Mouse (Mus musculus) lung, postnatal 25 days (tissue): ENCODE data around the gene Eef1akmt1.
A peak's percentile ranks its signal among the peaks of the same experiment; 100 is the strongest.

Experiments
- DNase-seq: peaks from one replicate; pipeline ENCODE4 v3.0.0; 2022; ENCODE audit warnings: low spot score

The Eef1akmt1 gene

DNA sequence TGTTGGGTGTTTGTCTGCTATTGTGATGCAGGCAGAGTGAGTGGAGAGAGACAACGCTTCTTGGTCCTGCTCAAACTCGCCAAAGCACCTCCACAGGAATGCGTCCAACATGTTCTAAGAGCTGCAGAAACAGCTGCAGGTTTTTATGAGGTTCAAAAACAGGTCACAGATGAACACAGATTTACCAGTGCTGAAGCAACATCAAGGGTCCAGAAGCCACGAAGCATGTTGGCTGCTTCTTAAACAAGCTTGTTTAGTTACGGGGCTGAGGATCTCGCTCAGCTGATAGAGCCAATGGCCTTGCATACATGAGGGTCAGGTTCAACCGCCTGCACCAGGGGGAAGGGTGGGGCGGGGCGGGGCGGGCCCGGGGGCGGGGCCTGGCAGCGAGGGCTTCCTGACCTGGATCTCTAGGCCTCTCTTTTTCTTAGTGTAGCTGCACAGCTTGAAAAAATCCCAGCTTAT, 24.8 kb downstream of the Eef1akmt1 start:
- no peak for DNase-seq

DNA sequence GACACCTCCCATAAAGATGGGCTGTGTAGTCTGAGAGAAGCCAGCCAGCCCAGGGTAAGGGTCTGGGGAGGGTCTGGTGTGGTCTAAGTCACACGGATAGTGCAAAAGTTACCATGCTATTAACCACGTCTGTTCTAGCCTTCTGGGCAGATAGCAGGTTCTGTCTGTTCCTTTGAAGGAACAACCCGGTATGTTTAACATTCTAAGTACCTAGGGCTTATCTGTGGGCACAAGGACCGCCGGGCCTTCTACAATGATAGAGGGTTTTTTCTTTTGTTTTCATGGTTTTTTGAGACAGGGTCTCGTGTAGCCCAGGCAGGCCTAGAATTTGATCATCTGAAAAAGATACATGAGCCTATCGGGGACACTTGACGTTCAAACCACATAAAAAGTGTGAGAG, 25.3 kb downstream of the Eef1akmt1 start:
- no peak for DNase-seq

DNA sequence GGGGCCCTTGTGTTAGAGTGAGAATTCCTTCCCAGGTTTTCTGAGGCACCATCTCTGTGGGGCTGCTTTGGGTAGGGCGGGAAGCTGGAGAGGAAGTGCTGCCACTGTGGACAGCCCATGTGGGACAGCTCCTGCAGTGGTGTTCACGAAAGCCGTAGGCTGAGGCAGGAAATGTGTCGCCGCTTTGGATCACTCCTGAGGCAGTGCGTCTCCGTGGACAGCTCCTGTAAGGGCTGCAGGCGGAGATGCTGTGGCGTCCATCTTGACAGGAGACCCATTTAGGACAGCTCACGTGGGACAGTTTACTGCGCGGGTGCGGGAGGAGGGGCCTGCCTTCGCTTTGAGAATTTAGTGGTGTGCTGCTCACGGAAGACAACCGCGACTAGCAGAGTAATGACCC, 25.9 kb downstream of the Eef1akmt1 start:
- DNase-seq: no peak

DNA sequence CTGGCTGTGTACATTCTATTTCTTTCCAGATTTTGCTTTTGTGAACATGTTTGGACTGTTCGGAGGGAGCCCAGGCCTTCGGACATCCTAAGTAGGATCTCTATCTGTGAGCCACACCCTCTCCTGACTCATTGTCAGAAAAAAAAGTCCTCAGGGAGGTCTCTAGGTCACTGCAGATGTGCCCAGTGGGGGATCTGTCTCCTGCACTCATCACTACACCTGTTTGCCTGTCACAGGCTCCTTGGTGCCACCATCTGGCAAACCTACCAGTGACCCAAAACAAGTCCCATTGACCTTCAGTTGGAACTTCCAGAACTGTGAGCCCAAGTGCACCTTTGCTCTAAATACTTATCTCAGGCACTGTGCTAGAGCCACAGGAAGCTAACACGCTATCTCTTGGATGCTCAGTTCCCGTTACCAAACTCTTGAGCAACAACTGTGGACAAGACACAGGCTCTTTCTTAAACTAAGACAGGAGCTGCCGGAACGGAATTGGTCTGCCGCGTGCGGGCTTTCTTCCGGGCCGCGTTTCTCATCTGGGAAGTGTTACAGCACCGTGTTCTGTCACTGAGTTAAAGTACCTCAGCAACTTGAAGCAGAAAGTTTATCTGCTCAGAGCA, 27.9 kb downstream of the Eef1akmt1 start:
- DNase-seq: no peak

DNA sequence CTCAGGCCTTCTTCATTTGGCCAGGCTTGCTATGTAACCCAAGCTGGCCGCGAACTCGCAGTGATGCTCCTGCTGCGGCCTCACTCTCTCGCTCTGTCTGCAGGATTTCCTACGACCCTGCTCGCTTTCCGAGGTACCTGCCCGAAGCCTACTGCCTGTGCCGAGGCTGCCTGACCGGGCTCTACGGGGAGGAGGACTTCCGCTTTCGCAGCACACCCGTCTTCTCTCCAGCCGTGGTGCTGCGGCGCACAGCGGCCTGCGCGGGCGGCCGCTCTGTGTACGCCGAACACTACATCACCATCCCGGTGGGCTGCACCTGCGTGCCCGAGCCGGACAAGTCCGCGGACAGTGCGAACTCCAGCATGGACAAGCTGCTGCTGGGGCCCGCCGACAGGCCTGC, 29.2 kb downstream of the Eef1akmt1 start:
- no peak for DNase-seq

DNA sequence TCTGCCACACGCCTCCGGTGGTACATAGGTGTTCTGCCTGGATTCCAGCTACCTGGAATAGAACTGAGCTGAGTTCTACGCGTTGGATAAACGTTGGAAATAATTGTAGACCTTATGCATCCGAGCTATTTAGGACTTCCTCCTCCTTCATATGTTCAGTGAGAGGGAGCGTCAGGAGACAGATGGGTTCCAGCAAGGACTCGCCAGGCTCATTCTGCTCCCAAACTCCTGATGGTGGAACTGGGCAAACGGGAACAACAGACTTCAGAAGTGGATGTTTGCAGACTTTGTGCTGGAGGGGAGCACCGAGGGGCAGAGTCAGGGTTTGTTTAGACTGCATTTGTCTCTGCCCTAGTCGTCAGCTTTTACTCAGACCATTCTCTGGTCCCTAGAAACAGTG, 30.7 kb downstream of the Eef1akmt1 start:
- DNase-seq: no peak

DNA sequence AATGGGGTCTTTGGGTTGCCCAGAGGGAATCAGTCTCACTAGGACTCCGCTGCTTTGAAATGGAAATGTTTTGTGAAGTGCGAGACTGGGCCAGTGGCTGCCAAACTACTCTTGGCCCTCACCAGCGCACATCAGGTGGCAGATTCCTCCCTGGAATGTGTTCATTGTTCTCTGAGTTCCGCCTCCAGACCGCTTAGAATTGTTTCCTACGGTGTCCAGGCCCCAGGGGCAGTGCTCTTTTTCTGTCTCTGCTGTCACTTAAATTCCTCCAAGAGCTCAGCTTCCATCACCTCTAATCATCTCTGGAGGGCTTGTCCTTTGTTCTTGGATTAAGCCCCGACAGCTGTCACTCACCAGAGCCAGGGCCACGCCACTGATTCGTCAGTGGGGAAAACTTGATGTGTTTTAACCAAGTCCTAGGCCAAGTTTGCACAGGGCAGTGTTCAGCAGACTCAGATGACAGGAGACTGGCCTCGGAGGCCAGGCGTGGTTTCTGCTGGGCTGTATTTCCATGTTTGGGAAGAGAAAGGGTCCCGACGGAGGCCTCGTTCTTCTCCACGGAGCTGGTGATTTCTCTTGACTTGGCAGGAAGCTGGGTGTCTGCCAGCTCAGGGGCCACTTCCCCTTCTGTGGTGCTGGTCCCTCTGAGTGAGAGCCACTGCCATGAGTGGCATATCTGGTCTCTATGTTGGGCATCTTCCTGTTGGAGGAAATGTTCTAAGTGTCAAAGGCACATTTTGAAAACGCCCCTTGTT, 34.0 kb downstream of the Eef1akmt1 start:
- no peak for DNase-seq

DNA sequence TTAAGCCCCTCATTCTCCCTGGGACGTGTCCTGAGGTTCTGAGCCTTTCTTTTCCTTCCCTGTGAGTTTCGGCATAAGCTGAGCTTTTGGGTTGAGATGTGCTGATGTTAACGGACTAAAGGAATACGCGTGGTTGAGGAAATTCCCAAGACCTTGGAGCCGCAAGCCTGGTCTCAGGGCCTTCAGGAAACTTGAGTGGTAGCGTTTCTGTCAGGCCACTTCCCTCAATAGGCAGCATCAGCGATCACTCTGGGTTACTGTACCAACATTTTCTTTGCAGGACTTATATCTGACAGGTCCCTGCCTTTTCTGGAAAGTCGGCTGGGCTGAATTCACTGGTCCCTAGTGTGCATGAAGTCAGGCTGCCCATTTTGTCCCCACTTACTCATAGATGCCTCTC, 34.6 kb downstream of the Eef1akmt1 start:
- no peak for DNase-seq

DNA sequence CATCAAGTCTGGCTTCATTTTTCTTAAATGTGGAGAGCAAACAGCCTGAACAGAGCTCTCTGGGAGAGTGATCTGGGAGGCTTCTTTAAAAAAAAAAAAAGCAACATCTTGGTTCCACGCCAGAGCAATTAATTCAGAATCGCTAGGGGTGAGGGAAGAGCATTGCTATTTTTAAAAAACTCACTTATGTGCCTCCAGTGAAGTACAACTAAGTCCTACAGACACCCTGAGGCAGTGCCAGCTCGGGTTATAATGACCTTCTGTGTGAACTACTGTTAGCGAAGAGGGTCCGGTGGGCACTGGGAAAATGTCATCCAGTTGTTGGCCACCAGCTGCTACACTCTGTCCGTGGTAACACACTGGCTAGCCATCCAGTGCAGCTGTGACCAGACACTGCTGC, 35.8 kb downstream of the Eef1akmt1 start:
- DNase-seq: no peak

DNA sequence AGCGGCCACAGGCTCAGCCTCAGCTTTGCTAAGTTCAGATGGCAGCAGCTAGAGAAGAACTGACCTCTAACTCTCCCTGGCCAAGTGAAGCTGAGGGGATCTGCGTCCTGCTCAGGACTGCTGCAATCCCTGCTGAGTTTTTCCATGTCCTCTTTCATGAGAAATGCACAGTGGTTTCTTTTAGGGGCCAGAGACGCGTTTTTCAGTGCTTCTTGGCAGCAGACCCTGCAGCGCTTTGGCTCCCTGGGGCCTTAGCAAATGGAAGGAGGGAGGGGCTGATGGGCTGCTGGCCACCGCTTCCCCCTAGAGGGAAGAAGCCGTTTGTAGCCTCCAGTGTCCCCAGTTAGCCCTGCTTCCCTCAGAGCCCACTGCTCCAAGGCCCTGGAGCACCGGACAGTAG, 36.5 kb downstream of the Eef1akmt1 start:
- DNase-seq: no peak

DNA sequence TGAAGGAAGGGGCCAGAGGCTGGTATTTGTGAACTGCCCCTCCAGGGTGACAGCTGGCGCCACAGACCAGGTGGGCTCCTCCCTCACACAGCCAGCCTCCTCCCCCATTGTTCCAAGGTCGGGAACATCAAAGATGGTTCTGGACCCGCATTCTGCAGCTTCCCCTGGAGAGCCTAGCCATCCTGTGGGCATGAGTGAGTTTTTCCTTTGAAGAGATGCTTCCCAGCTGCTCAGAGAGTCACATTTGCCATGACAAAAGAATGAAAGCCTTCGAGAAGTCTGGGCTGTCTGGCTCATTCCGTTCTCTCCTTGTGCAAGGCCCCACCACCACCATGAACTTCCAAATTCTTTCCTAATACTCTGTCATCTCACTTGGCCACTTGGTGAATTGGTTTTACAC, 37.1 kb downstream of the Eef1akmt1 start:
- peak; percentile 43 for DNase-seq

DNA sequence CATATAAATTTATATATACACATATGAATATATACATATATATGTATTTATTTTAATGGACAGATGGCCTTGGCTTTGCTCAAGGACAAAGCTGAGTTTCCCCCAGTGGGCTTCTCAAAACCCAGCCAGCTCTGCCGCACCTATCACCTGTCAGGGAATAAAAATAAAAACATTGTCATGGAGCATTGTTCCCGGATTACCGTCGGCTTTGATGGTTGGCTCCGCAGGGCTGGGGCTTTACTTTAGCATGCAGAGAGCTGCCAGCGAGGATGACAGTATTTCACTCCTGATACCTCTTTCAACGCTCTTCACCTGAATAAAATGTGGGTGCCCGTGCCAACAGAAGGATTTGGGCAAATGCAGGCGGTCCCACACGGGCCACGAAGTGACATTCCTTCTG, 37.6 kb downstream of the Eef1akmt1 start:
- DNase-seq: no peak

DNA sequence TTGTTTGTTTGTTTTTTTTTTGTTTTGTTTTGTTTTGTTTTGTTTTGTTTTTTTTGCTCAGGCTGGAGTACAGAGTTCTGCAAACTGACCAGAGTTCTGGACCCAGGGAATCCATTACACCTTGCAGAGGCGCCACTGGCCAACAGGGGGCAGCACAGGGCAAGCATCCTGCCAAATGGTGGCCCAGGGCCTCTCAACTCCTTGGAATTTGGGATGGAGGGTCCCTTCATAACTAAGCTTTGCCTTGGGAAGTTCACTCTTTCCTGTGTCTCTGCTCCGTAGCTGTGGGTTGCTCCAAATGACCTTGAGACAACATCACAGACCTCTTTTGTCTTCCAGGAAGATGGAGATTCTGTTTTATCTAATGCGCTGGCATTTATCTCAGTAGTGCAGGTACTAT, 38.2 kb downstream of the Eef1akmt1 start:
- DNase-seq: peak; percentile 68

DNA sequence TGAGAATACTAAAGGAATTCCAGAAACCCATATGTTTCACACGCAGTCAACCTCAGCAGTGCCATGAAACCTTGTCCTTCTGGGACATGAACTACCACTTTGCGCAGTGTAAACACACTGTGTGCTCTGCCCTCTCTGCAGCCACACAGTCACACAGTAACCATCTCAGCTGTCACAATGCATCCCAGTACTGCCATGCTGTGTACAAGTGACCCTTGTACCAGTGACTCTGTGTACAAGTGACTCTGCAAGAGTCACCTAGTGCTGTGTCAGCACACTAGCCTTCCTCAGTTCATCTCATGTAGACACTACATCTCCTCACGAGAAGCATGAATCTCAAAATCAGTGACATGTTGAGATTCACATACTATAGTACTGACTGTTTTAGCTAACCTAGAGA, 38.8 kb downstream of the Eef1akmt1 start:
- no peak for DNase-seq

DNA sequence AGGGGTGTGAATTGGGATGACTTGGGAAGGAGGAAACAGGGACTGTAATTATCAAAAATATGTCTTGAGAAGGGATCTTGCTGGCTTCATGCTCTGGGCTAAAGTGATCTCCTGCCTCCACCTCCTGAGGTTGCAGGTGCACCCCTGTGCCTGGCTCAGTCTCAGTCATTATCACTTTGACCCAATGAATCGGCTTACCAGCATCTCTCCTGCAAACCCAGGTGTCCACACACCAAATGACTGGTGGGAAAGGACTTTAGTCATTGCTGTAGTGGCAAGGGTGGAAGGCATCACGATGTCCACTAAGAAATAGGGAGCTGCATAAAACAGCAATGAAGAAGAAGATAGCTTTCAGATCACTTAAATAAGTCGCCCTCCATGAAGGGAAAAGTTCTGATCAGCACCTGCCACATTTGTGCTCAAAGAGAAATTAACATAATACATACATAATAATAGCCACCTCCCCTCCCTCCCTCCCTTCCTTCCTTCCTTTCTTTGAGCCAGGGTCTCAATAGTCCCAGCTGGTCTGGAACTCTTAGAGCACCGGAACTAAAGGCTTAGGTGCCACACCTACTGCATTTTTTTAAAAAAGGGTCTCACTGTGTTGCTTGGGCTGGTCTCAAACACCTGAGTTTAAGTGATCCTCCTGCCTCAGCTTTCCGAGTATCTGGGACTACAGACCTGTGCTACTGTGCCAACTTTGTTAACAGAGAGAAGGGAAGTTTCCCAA, 41.5 kb downstream of the Eef1akmt1 start:
- DNase-seq: no peak

DNA sequence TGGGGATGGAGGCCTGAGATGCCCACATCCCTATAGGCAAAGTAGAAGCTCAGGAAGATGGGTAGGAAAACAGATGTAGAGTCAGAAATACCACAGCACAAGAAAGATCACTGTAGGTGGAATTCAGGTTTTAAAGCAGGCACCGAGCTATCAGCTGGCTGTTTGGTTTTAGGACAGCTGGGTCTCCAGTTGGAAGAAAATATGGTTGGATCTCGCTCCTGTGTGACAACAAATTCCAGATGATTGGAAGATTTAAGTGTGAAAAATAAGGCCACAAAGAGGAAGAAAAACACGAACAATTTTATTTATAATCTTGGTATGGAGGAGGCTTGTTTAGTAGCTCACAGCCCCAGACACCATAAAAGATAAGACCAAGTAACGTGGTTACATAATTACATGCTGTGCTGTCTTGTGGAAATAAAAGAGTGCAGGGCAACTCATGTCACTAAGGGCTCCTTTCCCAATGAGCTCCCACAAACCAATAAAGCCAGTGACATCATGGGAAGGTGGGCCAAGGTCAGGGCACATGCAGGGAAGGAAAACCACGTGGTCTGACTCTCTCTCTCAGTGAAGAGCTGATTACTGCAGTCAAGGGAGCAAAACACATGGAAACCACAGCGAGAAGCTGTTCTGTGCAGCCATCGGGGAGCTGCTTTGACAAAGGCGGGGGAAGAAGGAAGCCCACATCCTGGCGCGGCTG, 42.2 kb downstream of the Eef1akmt1 start:
- DNase-seq: no peak

DNA sequence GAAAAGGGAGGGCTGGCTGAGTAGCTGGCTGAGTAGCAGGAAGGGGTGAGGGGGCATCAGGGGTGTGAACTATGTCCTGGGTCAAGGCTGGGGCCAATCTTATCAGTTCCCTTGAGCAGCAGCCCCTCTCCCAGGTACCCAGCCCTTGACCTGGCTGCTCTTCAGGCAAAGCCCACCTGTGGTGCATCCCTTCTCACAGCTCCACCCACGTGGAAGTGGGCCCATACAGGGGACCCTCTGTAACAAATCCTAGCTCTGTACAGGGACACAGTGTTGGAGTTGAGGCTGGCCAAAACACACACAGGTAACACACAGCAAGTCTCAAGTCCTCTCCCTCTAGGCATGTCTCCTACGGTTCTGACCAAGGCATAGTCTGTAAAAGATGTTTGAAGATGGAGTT, 43.8 kb downstream of the Eef1akmt1 start:
- no peak for DNase-seq

DNA sequence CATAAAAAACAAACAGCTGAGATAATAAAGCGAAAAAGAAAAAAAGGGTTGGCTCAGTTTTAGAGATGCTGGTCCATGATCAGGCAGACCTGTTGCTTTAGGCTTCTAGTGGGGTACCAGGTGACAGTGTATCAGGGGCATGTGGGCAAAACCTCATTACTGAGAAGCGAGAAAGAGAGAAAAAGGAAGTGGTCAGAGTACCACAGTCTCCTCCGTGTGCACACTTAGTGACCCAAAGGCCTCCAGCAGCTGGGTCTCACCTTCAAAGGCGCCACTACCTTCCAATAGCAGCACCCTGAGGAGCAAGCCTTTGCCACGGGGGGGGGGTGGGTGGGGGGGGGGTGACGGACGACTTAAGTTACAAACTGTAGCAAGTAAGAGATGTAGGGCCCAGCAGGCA, 44.3 kb downstream of the Eef1akmt1 start:
- DNase-seq: no peak

DNA sequence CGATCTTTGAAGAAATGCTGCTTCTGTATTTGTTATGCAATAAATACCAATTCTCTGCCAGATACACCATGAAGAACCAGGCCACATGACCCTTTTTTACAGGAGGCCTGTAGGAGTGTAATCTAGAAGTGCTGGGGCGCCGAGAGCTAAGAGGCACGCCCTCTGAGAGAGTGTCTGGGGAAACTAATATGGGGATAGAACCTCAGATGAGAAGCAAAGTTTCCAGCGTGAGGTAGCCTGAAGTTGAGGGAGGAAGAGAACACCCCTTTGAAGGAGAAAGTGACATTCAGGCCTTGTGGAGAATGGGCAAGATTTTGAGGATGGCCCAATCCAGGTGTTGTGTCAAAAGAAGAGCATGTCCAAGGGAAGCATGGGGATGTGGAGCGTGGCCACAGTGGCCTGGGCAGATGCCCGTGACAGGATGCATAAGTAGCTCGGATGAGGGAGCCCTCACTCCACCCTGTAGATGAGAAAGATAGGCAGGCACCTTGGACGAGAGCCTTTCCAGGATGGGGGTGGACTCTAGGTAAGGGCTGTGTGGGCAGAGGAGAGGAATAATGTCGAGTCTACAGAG, 45.3 kb downstream of the Eef1akmt1 start:
- no peak for DNase-seq

DNA sequence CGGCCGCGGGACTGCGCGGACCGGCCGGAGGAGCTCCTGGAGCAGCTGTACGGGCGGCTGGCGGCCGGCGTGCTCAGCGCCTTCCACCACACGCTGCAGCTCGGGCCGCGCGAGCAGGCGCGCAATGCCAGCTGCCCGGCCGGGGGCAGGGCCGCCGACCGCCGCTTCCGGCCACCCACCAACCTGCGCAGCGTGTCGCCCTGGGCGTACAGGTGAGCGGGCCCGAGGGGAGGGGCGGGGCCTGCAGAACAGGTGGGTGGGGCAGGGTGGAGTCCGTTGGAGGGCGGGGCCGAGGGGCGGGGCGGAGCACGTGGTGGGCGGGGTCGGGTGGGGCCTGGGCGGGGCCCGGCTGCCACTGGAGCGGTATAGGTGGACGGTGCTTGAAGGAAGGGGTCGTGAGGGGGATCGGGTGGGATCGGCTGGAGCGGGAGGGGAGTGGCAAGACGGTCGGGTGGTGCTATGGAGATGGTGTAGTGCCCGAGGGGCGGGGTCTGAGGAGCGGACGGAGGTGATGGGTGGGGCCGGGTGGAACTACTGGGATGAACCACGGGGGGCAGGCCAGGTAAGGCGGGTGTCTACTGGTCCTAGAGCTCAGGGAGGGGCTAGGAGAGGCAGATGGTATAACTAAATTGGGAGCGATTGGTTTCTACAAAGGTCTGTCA, 45.9 kb downstream of the Eef1akmt1 start:
- peak; percentile 76 for DNase-seq

DNA sequence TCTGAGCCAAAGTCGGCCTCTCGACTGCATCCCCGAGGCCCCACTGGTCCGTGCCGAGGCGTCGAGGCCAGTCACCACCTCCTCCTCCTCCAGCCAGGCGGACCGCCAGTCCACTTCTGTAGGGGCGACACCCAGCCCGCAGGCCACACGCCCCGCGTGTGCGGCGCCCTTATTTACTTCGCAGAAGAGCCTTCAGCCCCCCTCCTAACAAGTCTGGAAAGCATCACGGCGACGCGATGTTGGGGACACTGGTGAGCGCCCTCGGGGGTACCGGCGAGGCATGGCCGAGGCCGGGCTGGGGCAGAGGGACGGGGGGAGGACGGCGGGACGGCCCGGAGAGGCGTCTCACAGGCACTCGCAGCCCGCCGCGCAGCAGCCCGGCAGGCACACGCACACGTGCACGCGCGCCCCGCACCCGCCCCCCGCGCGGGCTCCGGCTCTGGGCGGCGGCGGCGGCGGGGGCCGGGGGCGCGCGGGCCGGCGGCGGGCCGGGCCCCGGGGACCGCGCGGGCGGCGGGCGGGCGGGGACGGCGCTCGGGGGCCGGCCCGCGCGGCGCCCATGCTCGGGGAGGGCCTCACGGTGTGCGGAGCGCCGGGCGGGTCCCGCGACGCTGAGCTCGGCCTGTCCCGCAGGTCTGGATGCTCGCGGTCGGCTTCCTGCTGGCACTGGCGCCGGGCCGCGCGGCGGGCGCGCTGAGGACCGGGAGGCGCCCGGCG, 46.6 kb downstream of the Eef1akmt1 start, which contains the start of gene Il17d:
Gene Il17d, plus strand, starts transcription at position 107 of the 717 bp plus-strand sequence.
- no peak for DNase-seq
